Mouse (Mus musculus) lung, embryonic 14.5 days (tissue): Measurements from ENCODE around the gene Hmgn3. TPM values are rescaled to one million over a fixed set of nuclear protein-coding genes. Genes with fewer than 3 reads are reported as not detected.
A peak's percentile ranks its signal among the peaks of the same experiment; 100 is the strongest.

Experiments used
- ATAC-seq: fragments of 200-750 bp; cut with Nextera tagmentation; 2 replicates; pipeline ENCODE4 v1.8.0; 2017; ENCODE audit warnings: mild to moderate bottlenecking, moderate TSS enrichment, moderate library complexity; ENCODE audit not compliant: insufficient read depth
- DNase-seq: peaks from one replicate; pipeline ENCODE4 v3.0.0-alpha.2; 2015
- H3K27ac ChIP-seq: fragments of 300-500 bp; sonication (generic); 2 replicates; pipeline ENCODE4 v1.5.1; 2014; ENCODE audit warnings: low read depth, mild to moderate bottlenecking, moderate library complexity
- H3K27me3 ChIP-seq: fragments of 300-500 bp; sonication (generic); 2 replicates; pipeline ENCODE4 v1.6.1; 2014; ENCODE audit warnings: low read length, control low read depth; ENCODE audit not compliant: insufficient read depth
- H3K36me3 ChIP-seq: fragments of 300-500 bp; sonication (generic); 2 replicates; pipeline ENCODE4 v1.6.1; 2014; ENCODE audit warnings: control low read depth; ENCODE audit not compliant: insufficient read depth
- H3K4me1 ChIP-seq: fragments of 300-500 bp; sonication (generic); 2 replicates; pipeline ENCODE4 v1.6.1; 2014; ENCODE audit warnings: antibody characterized with exemption, control low read depth; ENCODE audit not compliant: insufficient read depth
- H3K4me2 ChIP-seq: fragments of 300-500 bp; sonication (generic); 2 replicates; pipeline ENCODE4 v1.6.1; 2014; ENCODE audit warnings: mild to moderate bottlenecking
- H3K4me3 ChIP-seq: fragments of 300-500 bp; sonication (generic); 2 replicates; pipeline ENCODE4 v1.5.1; 2014; ENCODE audit warnings: low read depth, low read length
- H3K9ac ChIP-seq: fragments of 300-500 bp; sonication (generic); 2 replicates; pipeline ENCODE4 v1.6.1; 2014
- H3K9me3 ChIP-seq: fragments of 300-500 bp; sonication (generic); 2 replicates; pipeline ENCODE4 v1.6.1; 2016; ENCODE audit warnings: low read depth, low read length, control low read depth
- CTCF ChIP-seq: IDR thresholded peaks from 2 replicates; pipeline ENCODE4 v1.5.1; 2016; ENCODE audit warnings: antibody characterized with exemption, low read depth
- WGBS: fragments of 180-500 bp; shearing (Covaris S2); extraction: QIAGEN DNeasy Blood & Tissue Kit; methylation state at CpG from one replicate; pipeline ENCODE4 v1.1.7; 2014; 5-methylcytosine and 5-hydroxymethylcytosine counted together
- polyA plus RNA-seq: library from polyadenylated mRNA; unstranded; fragments of >200 nt; fragmentation: Nextera tagmentation; extraction: Ambion mirVana; gene quantifications from 2 replicates; pipeline ENCODE4 v1.2.1, GENCODE M21; 2014

Gene Hmgn3
- polyA plus RNA-seq, 1 experiment from 2014 or later: 93.9 TPM

GRCm38 (mm10) chr9:83068246-83068645 is 78.2 kb downstream of the Hmgn3 start:
- no peaks in the 10 kb centered on the region for H3K36me3 ChIP-seq
- H3K27ac ChIP-seq: no peak overlapping the region
- 72% methylated on average over 5 of the region's 5 CpGs for WGBS
- no peak overlapping the region for H3K4me2 ChIP-seq
- no peak overlapping the region for H3K9ac ChIP-seq
- ATAC-seq (no peak), DNase-seq (no peak)
- no peaks in the 10 kb centered on the region for H3K9me3 ChIP-seq
- H3K27me3 ChIP-seq: no peaks in the 10 kb centered on the region
- no peaks in the 10 kb centered on the region for H3K4me1 ChIP-seq
- no peak for TF ChIP-seq CTCF
- no peak overlapping the region for H3K4me3 ChIP-seq

DNA sequence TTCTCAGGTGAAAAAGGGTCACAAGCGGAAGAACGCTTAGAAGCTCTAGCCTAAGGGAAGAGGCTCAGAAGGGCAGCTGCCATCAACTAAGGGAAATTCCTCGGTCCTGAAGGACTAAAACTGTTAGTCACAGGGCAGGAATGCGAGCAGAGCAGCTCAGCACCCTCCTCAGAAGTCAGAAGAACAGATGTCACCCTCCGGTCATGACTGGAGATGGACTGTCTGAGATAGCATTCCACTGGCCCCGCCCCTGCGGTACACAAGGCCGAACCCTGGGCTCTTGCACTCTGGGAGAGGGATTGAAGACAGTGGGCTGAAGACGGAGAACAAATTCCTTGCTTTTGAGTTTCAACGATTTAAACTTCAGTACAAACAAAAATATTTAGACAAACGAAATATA is 85.2 kb downstream of the Hmgn3 start:
- H3K27me3 ChIP-seq: no peaks in the 10 kb centered on the region
- H3K4me3 ChIP-seq: no peak overlapping the region
- 45% methylated on average over 11 of the region's 11 CpGs for WGBS
- H3K9me3 ChIP-seq: no peaks in the 10 kb centered on the region
- no peak overlapping the region for H3K9ac ChIP-seq
- TF ChIP-seq CTCF: no peak
- no peak overlapping the region for H3K27ac ChIP-seq
- ATAC-seq: peak; percentile 71
- peak; percentile 32 for DNase-seq
- H3K4me1 ChIP-seq: no peaks in the 10 kb centered on the region
- no peak overlapping the region for H3K4me2 ChIP-seq
- H3K36me3 ChIP-seq: no peaks in the 10 kb centered on the region

Other genes with a start within 250 kb of the Hmgn3 start
- gene Phip, start 171.2 kb downstream of the Hmgn3 start, polyA plus RNA-seq: 85.4 and 89.4 TPM in 2 replicates